Mouse (Mus musculus): ENCODE measurements at regions not wholly inside any gene's neighbourhood (a gene's known extent, or its start where the extent isn't known, plus 50 kb on each side); places are given as distances from the start of the nearest gene placed in this dataset.
"Not testable (repeated sequence)": the region's sequence is repeated elsewhere in the genome, so short reads cannot be mapped to it uniquely, and the experiment has no call there.

DNA sequence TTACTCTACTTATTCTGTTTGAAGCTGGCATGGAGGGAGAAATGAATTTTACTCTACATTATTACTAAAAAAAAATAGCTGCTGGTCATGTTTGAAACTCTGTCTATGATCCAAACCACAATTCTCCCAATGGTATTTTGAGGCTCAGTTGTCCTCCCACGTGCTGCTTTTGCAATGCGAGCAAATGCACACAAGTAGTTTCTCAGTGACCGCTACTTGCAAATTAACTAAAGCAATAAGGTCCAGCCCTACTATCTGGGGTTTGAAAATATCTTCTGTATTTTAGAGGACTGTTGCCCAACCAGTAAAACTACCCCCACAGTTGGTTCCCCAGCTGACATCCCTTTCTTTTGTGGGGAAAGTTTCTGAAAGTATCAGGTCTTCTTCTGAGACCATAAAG lies 276.0 kb downstream of the Cetn3 start:
- DNase-seq (ENCODE audit: low read depth) = no peak

DNA sequence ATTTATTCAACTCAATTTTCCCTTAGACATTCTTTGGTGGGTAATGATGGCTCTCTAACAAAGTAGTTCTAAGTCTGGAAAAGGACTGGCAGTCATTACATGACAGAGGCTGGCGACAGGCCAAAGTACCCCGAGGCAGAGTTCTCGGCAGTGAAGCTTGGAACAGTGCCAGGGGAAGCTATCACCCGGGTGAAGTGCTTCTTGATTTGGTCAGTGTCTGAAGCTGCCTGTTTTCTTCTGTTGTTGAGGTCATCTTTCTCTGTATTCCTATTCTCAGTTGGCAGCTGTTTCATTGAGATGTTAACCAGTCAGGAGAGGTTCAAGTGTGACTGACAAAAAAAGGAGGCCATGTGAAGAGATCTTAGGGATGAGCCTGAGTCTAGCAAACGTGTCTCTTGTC lies 276.6 kb downstream of the Cetn3 start:
- no peak for DNase-seq (ENCODE audit: low read depth)

DNA sequence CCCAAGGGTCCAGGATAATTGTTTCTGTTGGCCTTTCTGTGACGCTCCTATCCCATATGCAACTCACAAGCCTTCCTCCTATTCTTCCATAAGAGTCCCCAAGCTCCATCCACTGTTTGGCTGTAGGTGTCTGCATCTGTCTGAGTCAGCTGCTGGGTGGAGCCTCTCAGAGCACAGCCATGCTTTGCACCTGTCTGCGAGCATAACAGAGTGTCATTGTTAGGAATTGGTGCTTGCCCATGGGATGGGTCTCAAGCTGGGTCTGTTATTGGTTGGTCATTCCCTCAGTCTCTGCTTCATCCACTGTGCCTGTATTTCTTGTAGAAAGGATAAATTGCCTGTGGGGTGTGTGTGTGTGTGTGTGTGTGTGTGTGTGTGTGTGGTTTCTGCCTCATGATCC lies 281.0 kb downstream of the Cetn3 start:
- DNase-seq (ENCODE audit: low read depth) = not testable (repeated sequence)

DNA sequence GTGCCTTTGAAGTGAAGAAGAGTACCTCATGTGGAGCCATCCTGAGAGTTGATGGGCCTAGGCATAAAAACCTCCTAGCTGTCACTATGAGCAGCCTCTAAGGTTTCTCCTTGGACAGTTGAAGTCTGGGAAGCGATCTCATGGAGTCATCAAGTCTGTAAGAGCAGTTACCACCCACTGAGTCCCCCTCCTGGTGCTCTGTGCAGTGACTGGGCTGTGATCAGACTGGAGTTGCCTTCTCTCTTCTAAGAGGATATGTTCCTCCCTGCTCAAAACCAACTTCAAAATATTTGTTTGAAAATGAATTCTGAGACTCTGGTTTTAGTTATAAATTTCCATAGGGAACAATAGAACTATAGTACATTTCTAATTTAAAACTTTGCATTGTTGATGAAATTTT lies 283.3 kb downstream of the Cetn3 start:
- no peak for DNase-seq (ENCODE audit: low read depth)

DNA sequence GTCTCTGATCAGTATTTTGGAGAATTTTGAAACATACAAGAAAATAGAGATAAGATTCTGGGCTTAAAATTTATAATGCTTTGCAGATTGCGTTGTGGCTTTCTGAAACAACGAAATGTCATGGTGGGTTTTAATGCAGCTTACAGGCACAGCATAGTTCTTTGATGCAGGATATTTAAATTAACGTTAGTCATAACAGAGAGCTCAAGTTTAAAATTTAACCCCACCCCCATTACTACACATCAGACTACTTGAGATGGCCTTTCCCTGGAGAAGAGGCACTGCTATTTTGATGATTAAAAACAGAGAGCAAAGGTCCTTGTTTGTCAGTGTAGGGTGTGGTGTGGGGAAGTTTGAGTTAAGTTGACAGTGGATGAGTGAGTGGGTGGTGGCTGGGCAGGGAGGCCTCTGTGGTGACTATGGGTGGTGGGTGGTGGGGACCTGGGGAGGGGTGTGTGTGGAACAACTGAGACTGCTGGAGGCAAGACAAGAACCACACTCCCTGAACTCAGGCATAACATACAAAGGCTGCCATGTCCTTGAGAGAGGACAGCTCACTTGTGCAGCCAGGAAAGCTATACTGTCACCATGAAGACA lies 283.9 kb downstream of the Cetn3 start:
- DNase-seq (ENCODE audit: low read depth) = no peak

DNA sequence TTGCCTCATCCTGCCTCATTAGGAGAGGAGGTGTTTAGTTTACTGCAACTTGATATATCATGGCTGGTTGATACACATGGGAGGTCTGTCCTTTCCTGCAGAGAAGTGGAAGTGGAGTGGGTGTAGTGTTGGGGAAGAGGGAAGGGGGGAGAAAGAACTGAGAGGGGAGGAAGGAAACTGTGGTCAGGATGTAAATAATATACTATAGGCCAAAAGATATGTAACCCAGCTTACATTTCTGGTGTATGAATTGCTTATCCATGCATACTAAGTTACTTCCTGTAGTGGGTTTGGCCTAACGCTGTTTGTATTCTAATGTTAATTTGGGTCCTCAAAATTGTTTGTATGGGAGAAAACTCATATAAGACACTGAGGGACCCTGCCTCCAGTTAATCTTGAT lies 289.6 kb downstream of the Cetn3 start:
- no peak for DNase-seq (ENCODE audit: low read depth)

DNA sequence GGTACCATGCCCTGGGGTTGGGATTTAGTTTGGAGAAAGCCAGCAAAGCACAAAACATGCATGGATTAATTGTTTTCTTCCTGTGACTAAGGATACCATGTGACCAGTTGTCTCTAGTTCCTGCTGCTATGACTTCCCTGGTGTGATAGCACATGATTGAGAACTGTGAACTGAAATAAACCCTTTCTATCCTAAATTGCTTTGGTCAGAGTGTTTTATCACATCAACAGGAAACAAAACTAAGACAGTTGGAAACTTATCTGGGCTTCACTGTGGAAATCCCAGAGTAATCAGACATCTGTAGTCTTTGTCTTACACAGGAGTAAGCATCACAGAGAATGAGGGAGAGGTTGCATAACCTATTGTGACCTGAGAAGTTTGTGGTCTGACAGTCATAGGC lies 290.5 kb downstream of the Cetn3 start:
- DNase-seq (ENCODE audit: low read depth) = no peak

DNA sequence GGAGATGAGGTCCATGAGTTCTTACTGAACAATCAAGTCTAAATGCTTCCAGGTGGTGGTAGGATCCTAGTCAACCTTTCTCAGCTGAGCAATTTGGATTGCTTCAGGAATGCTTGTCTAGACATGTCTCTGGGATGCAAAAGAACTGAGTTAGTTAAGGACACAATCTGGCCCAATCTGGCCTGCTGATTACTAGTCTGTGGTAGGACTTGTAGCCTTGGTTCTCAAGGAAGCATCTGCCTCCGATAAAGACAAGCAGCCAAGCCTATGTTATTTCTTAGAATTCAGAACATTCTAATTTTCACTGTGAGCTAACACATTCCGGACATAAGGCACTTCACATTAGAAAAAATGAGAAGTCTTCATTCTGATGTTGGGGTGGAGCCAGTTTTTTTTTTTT lies 298.5 kb downstream of the Cetn3 start:
- DNase-seq (ENCODE audit: low read depth) = no peak

DNA sequence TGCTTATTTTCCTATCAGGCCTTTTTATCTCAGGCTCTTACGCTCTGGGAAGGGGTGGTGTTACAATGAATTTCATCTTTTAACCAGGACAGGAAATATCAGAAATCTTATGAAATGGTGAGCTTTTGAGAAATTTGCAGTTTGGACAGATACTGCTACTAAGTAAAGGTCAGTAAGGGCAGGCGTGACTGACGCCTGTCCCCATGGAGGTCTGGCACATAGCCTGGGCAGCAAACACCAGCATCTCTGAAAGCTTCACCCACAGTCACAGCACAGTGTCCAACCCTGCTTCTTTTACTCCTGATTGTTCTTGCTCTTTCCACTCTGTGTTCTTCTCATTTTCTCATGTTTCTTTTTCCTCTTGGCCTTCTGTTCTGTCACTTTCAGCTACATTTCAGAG lies 304.8 kb downstream of the Cetn3 start:
- no peak for DNase-seq (ENCODE audit: low read depth)

DNA sequence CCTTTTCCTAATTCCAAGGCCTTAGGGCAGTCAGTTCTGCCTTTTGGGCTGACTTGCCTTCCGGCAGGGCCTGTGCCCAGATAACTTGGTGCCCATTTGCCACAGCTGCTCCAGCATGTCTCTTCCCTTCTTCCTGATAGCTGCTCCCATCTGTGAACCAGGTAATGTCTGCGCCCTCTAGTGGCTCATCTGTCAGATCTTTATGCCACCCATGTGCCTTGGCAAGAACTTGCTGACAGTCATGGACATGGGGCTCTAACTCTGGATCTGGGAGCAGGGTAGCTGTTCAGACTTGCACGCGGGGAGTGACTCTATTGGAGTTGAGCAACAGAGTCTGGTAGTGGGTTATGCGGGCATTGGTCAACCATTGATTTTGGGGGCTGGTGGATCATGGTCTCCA lies 309.3 kb downstream of the Cetn3 start:
- peak; percentile 26 for DNase-seq (ENCODE audit: low read depth)

DNA sequence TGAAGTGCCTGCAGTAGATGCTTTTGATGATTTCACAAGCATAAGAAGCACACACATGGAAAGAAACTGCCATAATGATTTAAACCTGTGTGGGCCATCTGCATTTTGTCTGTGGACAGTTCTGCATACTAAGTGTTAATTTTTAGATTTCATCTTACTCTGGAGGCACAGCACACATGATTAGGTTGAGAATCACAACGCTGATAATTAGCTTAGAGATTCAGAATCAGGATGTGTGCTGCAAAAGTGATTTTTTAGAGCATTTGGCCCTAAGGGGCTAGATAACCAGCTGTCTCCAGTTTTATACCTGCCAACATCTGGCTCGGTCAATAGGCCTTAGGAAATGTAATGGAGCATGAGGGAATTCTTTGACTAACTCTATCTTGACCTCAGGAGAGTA lies 323.2 kb downstream of the Cetn3 start:
- no peak for DNase-seq (ENCODE audit: low read depth)

DNA sequence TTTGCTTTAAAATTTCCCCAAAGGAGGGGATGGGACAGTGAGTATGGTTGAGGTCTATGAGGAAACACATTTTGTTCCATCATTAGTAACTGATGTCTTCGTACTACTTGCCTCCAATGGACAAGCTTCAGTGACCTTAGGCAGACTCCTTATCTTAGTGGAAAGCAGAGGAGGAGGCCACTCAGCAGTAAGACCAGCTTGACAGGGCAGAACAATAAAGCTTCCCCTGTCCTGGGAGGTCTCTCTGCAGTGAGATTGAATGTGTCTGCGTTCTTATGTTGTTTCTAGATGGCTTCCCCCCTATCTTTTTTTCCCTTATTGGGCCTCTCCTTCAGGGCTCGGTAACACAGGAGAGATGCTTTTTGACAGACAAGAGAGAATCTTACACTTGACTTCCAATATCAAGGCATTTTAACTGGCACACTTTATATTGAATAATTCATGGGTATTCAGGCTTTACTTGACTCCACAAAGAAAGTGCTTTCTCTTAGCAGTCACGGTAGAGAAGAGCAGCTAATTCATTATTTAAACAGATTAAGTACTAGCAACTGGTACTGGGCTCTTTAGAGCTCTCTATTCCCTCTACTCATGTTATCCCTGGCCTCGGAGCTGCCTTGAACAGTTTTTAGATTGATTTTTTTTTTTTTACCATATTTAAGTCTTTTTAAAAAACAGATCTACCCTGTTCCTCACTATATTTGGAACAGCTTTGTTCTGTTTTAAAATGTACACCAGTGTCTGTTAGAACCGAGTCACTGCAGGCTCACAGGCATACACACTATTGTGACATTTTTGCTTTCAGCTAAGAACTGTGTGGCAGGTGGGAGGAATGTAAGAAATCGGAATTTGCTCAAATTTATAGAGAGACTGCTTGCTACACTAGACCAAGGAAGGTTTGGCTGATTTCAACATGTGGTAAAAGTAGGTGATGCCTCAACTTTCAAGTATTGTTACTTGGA lies 347.2 kb downstream of the Cetn3 start:
- DNase-seq (ENCODE audit: low read depth) = no peak

Measured in NIH3T3 (cell line).